Mouse (Mus musculus) forebrain, embryonic 15.5 days (tissue): ENCODE data around the gene Aig1. TPM values are rescaled to one million over a fixed set of nuclear protein-coding genes. Genes with fewer than 3 reads are reported as not detected.

Experiments used
- ATAC-seq: fragments of 200-750 bp; cut with Nextera tagmentation; replicated peaks from 2 replicates; pipeline ENCODE4 v1.8.0; 2017; ENCODE audit warnings: mild to moderate bottlenecking, moderate TSS enrichment, moderate library complexity
- H3K27ac ChIP-seq: fragments of 300-500 bp; sonication (generic); replicated peaks from 2 replicates; pipeline ENCODE4 v1.5.1; 2015; ENCODE audit warnings: mild to moderate bottlenecking, inconsistent platforms
- H3K27me3 ChIP-seq: fragments of 300-500 bp; sonication (generic); 2 replicates; pipeline ENCODE4 v1.6.1; 2015; ENCODE audit warnings: inconsistent platforms
- H3K36me3 ChIP-seq: fragments of 300-500 bp; sonication (generic); 2 replicates; pipeline ENCODE4 v1.6.1; 2015; ENCODE audit warnings: mild to moderate bottlenecking, inconsistent platforms
- H3K4me1 ChIP-seq: fragments of 300-500 bp; sonication (generic); 2 replicates; pipeline ENCODE4 v1.6.1; 2015; ENCODE audit warnings: inconsistent platforms
- H3K4me2 ChIP-seq: fragments of 300-500 bp; sonication (generic); replicated peaks from 2 replicates; pipeline ENCODE4 v1.6.1; 2015; ENCODE audit warnings: mild to moderate bottlenecking, inconsistent platforms
- H3K4me3 ChIP-seq: fragments of 300-500 bp; sonication (generic); 2 replicates; pipeline ENCODE4 v1.5.1; 2015; ENCODE audit warnings: mild to moderate bottlenecking, inconsistent platforms
- H3K9ac ChIP-seq: fragments of 300-500 bp; sonication (generic); replicated peaks from 2 replicates; pipeline ENCODE4 v1.6.1; 2015; ENCODE audit warnings: mild to moderate bottlenecking, inconsistent platforms
- H3K9me3 ChIP-seq: fragments of 300-500 bp; sonication (generic); 2 replicates; pipeline ENCODE4 v1.6.1; 2016; ENCODE audit warnings: inconsistent platforms
- WGBS: fragments of 180-500 bp; shearing (Covaris S2); methylation state at CpG from one replicate; pipeline ENCODE4 v1.1.7; 2015; ENCODE audit warnings: mixed read lengths; 5-methylcytosine and 5-hydroxymethylcytosine counted together
- polyA plus RNA-seq: library from polyadenylated mRNA; unstranded; fragments of >200 nt; fragmentation: Nextera tagmentation; extraction: Ambion mirVana; gene quantifications from 2 replicates; pipeline ENCODE4 v1.2.1, GENCODE M21; 2015

Gene Aig1
- polyA plus RNA-seq, 1 experiment from 2014 or later, result 71.5 TPM

- WGBS, result 96% methylated on average over 8 of the region's 8 CpGs
- Histone ChIP-seq H3K27me3 (no peaks in the 10 kb centered on the region), H3K9ac (no peak overlapping the region), H3K4me3 (no peak overlapping the region), H3K4me2 (no peak overlapping the region), H3K4me1 (peaks cover 9% of the 10 kb centered on the region; the same call in 1 of the 2 replicates), H3K9me3 (no peaks in the 10 kb centered on the region), H3K36me3 (no peaks in the 10 kb centered on the region), H3K27ac (no peak overlapping the region)
- ATAC-seq, result no peak
These were observed 181.5 kb downstream of the Aig1 start for GRCm38 (mm10) chr10:13687182-13687810.

GRCm38 (mm10) chr10:13686127-13686526 is 182.7 kb downstream of the Aig1 start:
- Histone ChIP-seq H3K27me3 (no peaks in the 10 kb centered on the region), H3K4me2 (no peak overlapping the region), H3K9ac (no peak overlapping the region), H3K4me3 (no peak overlapping the region), H3K4me1 (peaks cover 9% of the 10 kb centered on the region; the same call in 1 of the 2 replicates), H3K9me3 (no peaks in the 10 kb centered on the region), H3K36me3 (no peaks in the 10 kb centered on the region), H3K27ac (no peak overlapping the region)
- no peak for ATAC-seq
- 88% methylated on average over 5 of the region's 5 CpGs for WGBS

GRCm38 (mm10) chr10:13685366-13685765 is 183.4 kb downstream of the Aig1 start:
- Histone ChIP-seq H3K36me3 (no peaks in the 10 kb centered on the region), H3K4me3 (no peak overlapping the region), H3K27me3 (no peaks in the 10 kb centered on the region), H3K4me1 (peaks cover 9% of the 10 kb centered on the region; the same call in 1 of the 2 replicates), H3K4me2 (no peak overlapping the region), H3K9ac (no peak overlapping the region), H3K9me3 (no peaks in the 10 kb centered on the region), H3K27ac (no peak overlapping the region)
- 86% methylated on average over 8 of the region's 8 CpGs for WGBS
- no peak for ATAC-seq

- H3K4me2 ChIP-seq, result no peak overlapping the region
- no peaks in the 10 kb centered on the region for H3K9me3 ChIP-seq
- no peak overlapping the region for H3K27ac ChIP-seq
- H3K36me3 ChIP-seq, result no peaks in the 10 kb centered on the region
- H3K27me3 ChIP-seq, result no peaks in the 10 kb centered on the region
- no peak for ATAC-seq
- H3K4me3 ChIP-seq, result no peak overlapping the region
- peaks cover 9% of the 10 kb centered on the region; the same call in 1 of the 2 replicates for H3K4me1 ChIP-seq
- no peak overlapping the region for H3K9ac ChIP-seq
These were observed 184.3 kb downstream of the Aig1 start for GRCm38 (mm10) chr10:13684452-13684851.

- Histone ChIP-seq H3K36me3 (no peaks in the 10 kb centered on the region), H3K4me2 (no peak overlapping the region), H3K9me3 (no peaks in the 10 kb centered on the region), H3K4me1 (no peaks in the 10 kb centered on the region), H3K4me3 (no peak overlapping the region), H3K27ac (no peak overlapping the region), H3K9ac (no peak overlapping the region), H3K27me3 (no peaks in the 10 kb centered on the region)
- WGBS, result 64% methylated on average over 3 of the region's 3 CpGs
- ATAC-seq, result 0 out of 2 replicates have a peak, but pooled peaks have one; percentile 48
These were observed 186.2 kb downstream of the Aig1 start for GRCm38 (mm10) chr10:13682565-13682964.

GRCm38 (mm10) chr10:13677440-13677839 is 191.3 kb downstream of the Aig1 start:
- H3K4me3 ChIP-seq, result no peak overlapping the region
- H3K27ac ChIP-seq, result no peak overlapping the region
- H3K36me3 ChIP-seq, result no peaks in the 10 kb centered on the region
- no peaks in the 10 kb centered on the region for H3K27me3 ChIP-seq
- no peak for ATAC-seq
- H3K9ac ChIP-seq, result no peak overlapping the region
- WGBS, result 89% methylated on average over 2 of the region's 2 CpGs
- no peaks in the 10 kb centered on the region for H3K9me3 ChIP-seq
- peaks cover 8% of the 10 kb centered on the region; the same call in 1 of the 2 replicates for H3K4me1 ChIP-seq
- no peak overlapping the region for H3K4me2 ChIP-seq

GRCm38 (mm10) chr10:13675033-13675379 is 193.8 kb downstream of the Aig1 start:
- Histone ChIP-seq H3K27ac (peak overlapping the region; percentile 79), H3K4me2 (no peak overlapping the region), H3K9ac (no peak overlapping the region), H3K36me3 (no peaks in the 10 kb centered on the region), H3K4me1 (peaks cover 8% of the 10 kb centered on the region; the same call in 1 of the 2 replicates), H3K4me3 (no peak overlapping the region), H3K9me3 (no peaks in the 10 kb centered on the region), H3K27me3 (no peaks in the 10 kb centered on the region)
- WGBS, result 43% methylated on average over 3 of the region's 3 CpGs
- peak; percentile 62 for ATAC-seq

- Histone ChIP-seq H3K4me3 (no peak overlapping the region), H3K4me1 (peaks cover 8% of the 10 kb centered on the region; the same call in 1 of the 2 replicates), H3K27me3 (no peaks in the 10 kb centered on the region), H3K36me3 (no peaks in the 10 kb centered on the region), H3K27ac (peak overlapping the region; percentile 79), H3K4me2 (no peak overlapping the region), H3K9me3 (no peaks in the 10 kb centered on the region), H3K9ac (no peak overlapping the region)
- peak; percentile 79 for ATAC-seq
- WGBS, result 24% methylated on average over 7 of the region's 7 CpGs
These were observed 194.3 kb downstream of the Aig1 start for GRCm38 (mm10) chr10:13674304-13675032.

GRCm38 (mm10) chr10:13667166-13667696 is 201.5 kb downstream of the Aig1 start:
- H3K4me3 ChIP-seq, result no peak overlapping the region
- no peaks in the 10 kb centered on the region for H3K4me1 ChIP-seq
- H3K4me2 ChIP-seq, result no peak overlapping the region
- no peak overlapping the region for H3K27ac ChIP-seq
- ATAC-seq, result no peak
- 86% methylated on average over 10 of the region's 10 CpGs for WGBS
- H3K27me3 ChIP-seq, result no peaks in the 10 kb centered on the region
- H3K9me3 ChIP-seq, result no peaks in the 10 kb centered on the region
- no peak overlapping the region for H3K9ac ChIP-seq
- H3K36me3 ChIP-seq, result no peaks in the 10 kb centered on the region

GRCm38 (mm10) chr10:13663476-13663875 is 205.3 kb downstream of the Aig1 start:
- Histone ChIP-seq H3K4me3 (no peak overlapping the region), H3K4me1 (no peaks in the 10 kb centered on the region), H3K9me3 (no peaks in the 10 kb centered on the region), H3K27ac (no peak overlapping the region), H3K4me2 (no peak overlapping the region), H3K27me3 (no peaks in the 10 kb centered on the region), H3K9ac (no peak overlapping the region), H3K36me3 (no peaks in the 10 kb centered on the region)
- no peak for ATAC-seq

- Histone ChIP-seq H3K9ac (no peak overlapping the region), H3K27ac (no peak overlapping the region), H3K9me3 (no peaks in the 10 kb centered on the region), H3K4me3 (no peak overlapping the region), H3K4me1 (no peaks in the 10 kb centered on the region), H3K4me2 (no peak overlapping the region), H3K36me3 (no peaks in the 10 kb centered on the region), H3K27me3 (no peaks in the 10 kb centered on the region)
- WGBS, result 11% methylated on average over 2 of the region's 2 CpGs
- ATAC-seq, result no peak
These were observed 209.0 kb downstream of the Aig1 start for GRCm38 (mm10) chr10:13659778-13660177.

GRCm38 (mm10) chr10:13653739-13654462 is 214.9 kb downstream of the Aig1 start:
- ATAC-seq, result no peak
- Histone ChIP-seq H3K27me3 (no peaks in the 10 kb centered on the region), H3K4me1 (no peaks in the 10 kb centered on the region), H3K4me3 (no peak overlapping the region), H3K4me2 (no peak overlapping the region), H3K27ac (no peak overlapping the region), H3K9me3 (no peaks in the 10 kb centered on the region), H3K36me3 (no peaks in the 10 kb centered on the region), H3K9ac (no peak overlapping the region)
- 82% methylated on average over 10 of the region's 10 CpGs for WGBS
